Mouse (Mus musculus): ENCODE measurements around the gene Ifngr2.

DNA sequence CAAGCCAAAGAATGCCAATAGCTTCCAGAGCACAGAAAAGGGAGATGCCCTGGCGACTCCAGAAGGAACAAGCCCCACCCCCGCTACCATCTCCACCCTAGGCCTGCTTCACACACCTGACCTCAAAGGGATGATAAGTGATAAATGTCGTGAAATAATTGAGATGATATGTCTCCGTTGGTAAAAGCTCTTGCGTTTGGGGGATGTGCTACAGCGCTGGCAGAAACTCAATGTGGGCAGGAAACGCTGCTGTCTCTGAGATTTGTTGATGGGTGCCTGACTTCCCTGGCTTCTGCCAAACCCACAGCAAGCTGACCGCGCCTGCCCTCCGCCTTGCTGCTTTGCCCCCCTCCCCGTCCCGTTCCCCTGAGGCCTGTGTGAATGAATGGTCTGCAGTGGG, 6.8 kb downstream of the Ifngr2 start:
- TF ChIP-seq POLR2A (IDR thresholded peaks at IDR 0.05; ENCODE audit: insufficient read depth, low read depth, low read length) (no peak), CTCF (IDR thresholded peaks at IDR 0.05) (no peak)
